Mouse (Mus musculus) thymus, postnatal 36 days (tissue): ENCODE results near the gene Tprgl.
A peak's percentile ranks its signal among the peaks of the same experiment; 100 is the strongest.

Experiments
- DNase-seq, 2 experiments: peaks; one replicate each; pipeline ENCODE4 v3.0.0; 2022; ENCODE audit warnings: mixed read lengths in 2 of 2

Tprgl gene

DNA sequence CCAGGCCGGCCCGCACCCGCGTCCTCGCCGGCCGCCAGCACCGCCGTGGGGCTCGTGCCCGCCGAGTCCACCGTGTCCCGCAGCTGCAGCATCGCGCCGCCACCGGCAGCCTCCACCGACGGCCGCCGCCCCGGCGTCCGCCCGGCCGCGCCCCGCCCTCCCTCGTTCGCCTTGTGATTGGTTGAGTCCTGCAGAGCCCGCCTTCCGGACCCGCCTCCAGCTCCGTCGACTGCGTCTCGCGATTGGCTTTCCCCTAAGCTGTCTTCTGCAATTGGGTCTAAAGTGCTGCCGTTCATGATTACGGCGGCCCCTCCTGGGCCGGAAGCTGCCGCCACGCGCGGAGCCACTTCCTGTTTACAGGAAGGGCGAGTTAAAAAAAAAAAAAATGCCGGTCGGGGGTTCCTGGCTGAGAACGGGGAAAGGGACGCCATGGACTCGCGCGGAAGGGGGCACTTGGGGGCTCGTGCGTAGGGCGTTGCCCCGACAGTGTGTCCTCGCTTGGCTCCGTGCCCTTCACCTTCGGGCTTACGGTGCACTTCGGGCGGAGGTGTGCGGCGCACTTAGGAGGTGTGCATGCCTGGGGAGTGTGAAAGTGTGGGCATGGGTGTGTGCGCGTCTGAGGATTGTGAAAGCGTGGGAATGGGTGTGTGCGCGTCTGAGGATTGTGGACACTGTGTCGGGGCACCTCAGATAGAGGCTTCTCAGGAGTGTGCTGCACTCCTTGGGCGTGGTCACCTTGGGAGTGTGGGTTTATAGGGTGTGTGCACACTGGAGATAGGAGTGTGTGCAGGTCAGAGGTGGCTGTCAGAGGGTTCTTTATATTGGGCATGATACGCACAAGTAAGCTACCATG, at the start of gene Tprgl:
Tprgl (minus strand) TSS at position 129 of the 853 bp plus-strand sequence.
- peak; percentile 97 to 98 for DNase-seq

DNA sequence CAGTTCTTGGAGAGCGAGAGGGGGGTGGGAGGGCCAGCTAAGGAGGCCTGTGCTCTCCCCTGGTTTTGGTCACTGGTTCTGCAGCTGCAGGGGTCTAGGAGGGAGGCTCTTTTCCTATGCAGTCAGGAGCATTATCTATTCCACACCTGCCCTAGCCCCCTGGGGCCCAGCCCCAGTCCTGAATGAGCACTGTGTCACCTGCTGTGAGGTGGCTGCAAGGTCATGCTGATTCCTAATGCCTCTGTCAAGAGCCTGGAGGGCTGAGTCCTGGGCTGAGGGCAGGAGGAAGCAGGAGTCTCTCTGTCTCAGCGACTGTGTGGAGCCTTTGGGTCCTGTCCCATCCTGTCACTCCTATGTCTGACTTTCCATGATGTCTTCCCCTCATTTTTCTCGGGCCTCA, 49.4 kb upstream of the Tprgl start:
- DNase-seq = no peak

DNA sequence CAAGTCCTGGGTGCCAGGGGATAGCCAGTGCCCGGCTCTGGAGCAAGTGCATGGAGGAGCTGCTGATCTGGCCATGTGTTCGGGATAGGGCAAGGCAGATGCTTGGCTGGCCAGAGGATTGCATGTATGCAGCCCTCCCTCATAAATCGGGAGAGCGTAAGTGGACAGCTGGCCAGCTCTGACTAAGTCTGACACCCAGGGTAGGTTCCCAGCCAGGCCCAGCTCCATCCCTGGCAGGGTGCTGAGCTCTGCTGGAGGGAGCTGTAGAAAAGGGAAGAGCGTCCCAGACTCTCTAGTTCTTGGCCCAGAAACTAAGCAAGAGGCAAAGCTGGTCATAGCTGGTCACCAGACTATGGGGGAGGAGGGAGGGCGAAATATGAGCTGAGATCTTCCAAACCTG, 48.6 kb upstream of the Tprgl start:
- DNase-seq = no peak

DNA sequence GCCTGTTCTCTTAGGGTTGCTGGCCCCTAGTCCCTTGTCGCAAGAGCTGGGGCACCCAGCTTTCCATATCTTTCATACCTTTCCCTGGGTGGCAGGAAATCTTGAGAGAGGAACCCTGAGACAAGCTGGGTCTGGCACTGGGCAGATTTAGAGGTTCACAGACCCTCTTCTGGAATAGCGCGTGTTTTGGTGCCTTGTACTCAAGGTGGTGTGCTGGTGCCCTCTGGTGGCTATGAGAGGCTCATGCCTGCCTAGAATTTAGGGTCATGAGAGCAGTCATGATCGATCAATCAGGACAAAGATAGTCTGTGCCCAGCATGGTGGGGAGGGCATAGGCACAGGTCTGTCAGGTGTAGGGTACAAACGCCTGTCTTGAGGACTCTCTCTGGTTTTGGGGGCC, 46.8 kb upstream of the Tprgl start:
- DNase-seq = peak; percentile 17 to 36

DNA sequence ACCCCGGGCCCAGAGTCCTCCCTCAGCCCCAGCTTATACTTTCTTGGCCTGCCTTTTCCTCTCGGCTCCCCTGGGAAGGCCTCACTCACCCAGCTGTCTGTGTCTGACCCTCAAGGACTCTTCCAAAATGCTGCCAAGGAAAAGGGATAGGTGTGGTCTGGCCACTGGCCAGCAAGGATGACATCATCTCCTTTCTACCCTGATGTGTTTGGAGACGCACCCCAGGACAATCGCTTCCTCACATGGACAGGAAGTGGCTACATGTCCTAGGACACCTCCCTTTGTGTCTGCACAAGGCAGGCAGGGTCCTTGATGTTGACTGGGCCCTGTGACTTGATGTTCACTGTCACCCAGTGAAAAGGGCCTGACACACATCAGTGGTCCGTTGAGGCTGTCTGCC, 44.9 kb upstream of the Tprgl start:
- DNase-seq = no peak

DNA sequence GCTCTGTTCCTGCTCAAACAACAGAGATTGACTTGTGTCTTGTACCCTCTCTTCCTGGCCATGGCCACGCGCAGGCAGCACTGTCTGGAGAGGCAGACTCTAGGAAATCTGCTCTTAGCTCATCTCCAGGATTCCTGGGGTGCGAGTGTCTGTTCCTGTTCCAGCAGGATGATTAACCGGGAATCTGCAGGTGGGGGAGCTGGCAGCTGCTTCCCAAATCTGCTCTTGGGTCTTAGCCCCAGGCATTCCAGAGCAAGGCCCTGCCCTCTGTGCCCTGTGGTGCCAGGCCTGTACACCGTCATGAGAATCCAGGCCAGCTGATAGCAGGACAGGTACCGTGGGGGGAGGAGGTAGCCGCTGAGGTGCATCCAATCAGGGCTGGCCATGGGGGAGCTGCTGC, 44.1 kb upstream of the Tprgl start:
- DNase-seq = no peak

DNA sequence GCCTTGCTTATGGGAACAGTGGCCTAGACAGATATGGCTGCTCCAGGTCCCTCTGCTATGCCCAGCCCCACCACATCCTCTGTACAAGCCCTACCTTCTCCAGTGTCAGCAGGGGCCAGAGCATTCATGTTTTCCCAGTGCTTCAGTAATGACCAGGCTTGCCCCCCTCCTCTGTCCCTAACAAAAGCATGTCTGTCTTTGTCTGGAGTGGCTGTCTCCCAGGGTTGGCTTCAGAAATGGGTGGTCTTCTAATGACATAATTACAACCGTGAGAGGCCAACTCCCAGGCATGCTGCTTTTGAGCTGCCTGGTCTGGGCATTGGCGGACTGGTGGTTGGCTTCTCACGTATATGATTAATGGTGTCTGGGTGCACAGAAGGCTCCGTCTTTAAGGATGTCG, 41.0 kb upstream of the Tprgl start:
- DNase-seq = no peak

DNA sequence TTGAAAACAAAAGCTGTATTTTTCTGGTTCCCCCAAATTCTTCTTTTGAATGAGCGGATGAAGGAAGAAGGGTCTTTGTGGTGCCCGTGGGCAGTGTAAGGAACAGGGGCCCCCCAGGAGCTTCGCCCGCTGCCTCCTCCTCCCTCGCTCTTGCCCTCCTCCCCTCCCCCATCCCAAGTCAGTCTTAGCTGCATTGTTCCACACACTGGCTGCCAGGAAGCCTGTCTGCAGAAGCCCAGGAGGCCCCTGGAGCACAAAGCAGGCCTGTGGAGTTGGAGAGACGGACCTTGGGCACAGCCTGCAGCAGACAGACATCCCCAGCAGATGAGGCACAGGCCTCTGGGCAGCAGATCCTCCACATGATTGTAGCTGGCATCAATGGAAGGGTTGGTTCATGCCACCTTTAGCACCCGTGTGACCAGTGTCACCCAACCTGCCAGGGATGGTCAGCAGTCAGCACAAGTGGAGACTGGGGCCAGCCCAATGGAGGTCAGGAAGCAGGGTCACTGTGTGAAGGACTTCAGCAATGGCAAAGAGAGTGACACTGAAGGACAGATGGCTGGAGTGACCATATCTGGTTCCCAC, 38.0 kb upstream of the Tprgl start:
- no peak for DNase-seq

DNA sequence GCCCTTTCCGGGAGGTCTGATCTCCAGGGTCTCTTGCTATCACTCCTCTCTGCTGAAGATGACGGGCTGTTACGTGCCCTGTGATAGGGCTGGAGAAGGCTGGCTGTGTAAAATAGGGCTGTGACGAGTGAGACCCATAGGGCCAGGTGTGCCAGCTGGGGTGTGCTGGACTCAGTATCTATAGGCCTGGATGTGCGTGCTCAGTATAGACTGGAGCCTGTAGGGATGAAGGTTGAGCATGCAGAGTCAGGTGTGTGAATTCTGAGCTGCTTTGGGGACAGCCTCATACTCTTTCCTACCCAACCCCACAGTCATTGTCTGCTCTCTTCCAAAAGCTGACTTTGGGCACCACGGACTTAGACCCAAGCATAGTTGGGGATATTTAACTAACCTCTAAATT, 37.5 kb upstream of the Tprgl start:
- no peak for DNase-seq

DNA sequence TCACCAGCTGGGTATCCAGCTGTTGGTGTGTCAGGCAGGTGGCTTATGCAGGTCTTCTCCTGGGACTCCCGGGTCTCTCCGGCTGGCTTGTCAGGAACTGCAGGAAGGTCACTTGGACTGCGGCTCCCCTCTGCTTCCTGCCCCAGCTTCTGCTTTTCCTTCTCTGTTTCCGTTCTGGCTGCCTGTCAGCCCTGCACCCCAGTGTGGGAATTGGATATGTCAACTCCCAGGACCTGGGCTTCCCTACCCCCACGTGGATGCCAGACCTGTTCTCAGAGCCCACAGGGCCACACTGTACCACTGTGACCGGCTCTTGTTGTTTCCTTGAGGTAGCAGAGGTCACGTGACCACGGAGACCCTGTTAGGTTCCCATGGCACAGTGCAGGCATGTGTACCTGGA, 28.5 kb upstream of the Tprgl start:
- no peak for DNase-seq

DNA sequence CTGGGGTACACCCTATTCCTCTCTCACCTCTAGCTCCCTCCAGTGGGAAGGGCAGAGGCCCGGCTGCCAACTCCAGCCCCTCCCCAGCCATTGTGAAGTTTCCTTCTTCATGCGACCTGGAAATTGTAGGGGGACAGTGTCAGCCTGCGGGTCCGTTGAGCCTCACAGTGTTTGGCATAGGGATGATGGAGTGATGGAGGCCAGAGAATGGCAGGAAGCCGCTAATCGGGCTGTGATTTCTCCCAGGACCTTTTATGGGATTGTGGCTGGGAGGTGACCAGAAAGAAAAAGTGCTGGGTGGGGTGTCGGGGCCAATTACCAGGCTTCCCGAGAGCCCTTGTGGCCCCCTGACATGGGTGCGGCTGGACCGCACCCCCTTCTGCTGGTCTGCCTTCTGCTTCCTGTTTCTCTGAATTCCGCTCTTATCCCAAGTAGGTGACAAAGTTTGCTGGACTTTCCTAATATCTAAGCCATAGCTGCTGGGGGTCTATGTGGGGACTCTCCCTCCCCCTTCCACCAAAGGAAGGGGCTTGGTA, 25.6 kb upstream of the Tprgl start:
- no peak for DNase-seq

DNA sequence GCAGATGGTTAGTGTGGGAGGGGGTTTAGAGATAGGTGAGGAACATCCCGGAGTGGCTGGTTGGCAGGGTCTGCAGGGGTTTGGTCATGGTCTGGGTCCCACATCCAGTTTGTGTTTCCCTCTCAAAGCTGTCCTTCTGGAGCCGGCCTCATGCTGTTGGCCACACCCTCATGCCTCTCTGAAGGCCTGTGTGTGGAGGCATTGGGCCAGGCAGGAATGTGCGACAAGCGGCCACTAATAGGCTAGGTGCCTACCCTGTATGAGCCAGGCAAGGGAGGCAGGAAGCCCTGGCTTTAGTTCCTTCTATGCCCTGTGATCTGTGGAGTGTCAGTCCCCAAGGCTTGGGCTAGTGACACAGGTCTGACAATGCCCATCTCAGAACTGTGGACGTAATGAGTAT, 24.5 kb upstream of the Tprgl start:
- DNase-seq = no peak

DNA sequence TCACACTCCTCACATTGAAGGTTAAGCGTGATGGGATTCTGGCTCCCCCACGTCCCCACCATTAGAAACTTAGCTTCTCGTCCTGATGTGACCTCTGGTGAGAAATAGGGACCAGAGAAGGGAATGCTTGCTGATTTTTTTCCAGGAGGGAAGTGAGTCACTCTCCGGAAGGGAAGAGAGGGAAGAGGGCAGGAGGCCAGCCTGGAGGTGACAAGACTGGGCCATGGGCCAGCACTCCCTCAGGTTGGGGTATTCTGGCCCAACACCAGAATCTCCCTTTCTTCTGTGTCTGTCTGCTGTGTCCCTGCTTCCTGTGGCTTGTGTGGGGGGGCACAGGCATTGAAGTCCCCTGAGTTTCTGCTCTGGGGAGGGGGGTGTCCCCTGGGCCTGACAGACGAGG, 23.1 kb upstream of the Tprgl start:
- DNase-seq = no peak

DNA sequence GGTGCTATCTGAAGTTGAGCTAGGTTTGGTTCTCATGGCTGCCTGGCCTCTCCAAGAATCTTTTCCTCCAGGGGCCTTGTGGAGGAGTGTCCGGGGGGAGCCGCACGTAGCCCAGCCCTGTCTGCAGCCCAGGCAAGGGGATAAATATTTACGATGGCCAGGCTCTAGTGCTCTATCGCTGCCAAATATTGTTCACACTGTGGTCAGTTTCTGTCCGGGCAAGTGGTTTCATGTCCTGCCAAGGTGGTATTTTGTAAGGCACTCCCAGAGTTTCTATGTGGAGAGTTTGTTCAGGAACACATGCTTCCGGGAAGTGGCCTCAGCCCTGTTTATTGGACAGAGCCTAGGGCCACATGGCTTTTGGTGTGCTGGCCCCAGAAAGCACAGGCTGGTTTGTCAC, 20.5 kb upstream of the Tprgl start:
- no peak for DNase-seq

DNA sequence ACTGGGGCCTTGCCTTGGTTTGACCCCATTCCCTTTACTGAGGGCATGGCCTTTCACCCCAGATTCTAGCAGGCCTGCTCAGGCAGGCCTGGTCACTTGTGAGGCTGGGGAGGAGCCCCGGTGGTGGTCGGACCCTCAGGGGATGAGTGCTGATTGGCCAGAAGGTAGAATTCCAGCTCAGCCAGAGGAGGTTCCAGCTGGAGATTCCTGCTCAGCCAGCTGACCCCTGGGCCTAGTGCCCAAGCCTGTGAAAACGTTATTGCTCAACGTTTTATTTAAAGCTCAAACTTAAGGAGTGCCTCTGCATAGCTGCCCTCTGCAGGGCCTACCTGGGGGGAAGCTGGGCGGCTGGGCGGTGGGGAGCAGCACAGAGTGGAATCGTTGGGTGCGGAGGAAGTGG, 16.8 kb upstream of the Tprgl start:
- no peak for DNase-seq

DNA sequence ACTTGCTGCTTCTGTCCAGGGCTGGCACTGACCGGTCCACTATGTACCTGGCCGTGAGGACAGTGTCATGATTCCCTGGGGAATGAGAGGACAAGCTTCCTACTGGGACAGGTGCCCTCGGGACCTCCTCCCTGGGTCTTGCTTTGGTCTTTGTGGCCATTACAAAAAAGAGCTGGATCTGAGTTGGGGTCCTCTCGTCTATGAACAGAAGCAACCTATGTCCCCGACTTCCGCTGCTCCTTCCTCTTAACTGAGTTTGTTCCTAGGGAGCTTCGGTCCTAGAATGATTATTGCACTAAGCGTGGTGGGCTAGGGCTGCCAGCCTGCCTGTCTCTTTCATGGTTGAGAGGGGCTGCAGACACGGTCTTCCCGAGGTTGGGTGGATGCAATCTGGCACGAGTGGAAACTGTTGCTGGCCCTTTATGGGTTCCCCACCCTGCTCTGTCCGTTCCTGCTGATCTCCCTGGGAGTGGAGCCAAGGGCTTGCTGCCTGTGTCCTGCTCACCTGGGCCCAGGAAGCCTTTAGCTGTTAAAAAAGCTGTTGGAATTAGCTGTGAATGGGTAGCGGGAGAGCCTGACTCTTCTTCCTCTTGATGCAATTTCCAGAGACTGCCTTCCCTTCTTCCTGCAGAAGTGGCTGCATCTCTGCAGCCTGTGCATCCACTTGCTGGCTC, 11.6 kb upstream of the Tprgl start:
- no peak for DNase-seq

DNA sequence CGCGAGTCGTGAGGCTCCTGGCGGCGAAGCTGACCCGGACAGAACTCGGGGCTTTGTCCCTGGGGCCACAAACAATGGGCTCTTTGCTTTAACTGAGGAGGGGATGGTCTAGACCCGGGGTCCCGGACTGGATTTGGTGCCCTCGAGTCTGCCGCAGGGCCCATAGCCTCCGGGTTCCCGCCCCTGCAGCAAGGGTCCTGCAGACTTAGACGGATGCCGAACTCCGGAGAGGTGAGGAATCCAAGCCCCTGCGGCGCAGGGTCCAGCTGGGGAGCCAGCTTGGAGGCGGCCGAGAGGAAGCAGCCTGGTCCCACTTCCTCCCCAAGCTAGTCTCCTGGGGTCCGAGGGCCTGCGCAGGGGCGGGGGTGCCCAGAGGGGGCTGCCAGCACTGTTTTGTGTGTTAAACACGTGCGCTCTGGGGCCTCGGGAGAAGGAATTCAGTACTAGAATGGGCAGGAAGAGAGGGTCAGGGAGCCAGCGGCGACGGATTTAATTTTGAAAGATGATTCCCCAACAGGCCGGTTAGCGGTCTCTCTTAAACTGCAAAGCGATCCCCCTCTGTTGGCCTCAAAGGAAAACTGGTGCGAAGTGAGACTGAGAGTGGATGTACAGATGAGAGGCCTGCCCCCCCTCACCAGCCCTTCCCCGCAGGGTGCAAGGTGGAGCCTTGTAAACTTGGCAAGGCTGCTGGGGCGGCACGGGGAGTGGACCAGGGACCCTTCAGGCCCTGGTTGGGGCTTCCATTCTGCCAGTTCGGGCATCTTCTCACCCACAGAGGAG, 10.9 kb upstream of the Tprgl start:
- no peak for DNase-seq

DNA sequence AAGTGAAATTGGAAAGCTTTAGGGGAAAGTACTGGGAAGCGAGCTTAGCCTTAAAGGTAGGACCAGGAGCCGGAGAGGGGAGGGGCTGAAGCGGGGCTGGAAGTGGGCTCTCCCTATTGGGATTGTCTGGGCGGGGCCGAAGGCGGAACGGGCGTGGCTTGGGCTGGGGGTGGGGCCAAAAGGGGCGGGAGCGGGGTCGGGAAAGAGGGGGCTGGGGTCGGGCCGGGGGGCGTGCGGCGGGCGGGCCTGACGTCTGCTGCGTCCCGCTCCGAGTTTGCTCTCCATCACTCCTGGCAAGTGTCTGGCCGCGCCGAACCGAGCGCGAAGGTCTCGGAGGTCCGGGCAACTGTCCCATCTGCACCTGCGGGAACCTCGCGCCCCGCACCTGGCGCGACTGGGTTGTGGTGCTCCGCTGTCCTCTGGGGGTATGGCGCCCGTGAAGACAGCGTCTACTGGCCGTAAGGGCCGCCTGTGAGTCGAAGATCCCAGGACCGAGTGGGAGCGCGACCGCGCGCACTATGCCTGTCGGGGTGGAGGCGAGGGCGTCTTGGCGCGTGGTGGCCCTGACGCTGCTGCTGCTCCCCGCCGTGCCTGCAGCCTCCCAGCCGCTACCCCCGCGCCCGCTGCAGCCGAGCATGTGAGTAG, 10.2 kb upstream of the Tprgl start, which contains the start of gene Megf6:
Megf6 (plus strand) TSS at position 225 of the 645 bp plus-strand sequence.
- DNase-seq = no peak

DNA sequence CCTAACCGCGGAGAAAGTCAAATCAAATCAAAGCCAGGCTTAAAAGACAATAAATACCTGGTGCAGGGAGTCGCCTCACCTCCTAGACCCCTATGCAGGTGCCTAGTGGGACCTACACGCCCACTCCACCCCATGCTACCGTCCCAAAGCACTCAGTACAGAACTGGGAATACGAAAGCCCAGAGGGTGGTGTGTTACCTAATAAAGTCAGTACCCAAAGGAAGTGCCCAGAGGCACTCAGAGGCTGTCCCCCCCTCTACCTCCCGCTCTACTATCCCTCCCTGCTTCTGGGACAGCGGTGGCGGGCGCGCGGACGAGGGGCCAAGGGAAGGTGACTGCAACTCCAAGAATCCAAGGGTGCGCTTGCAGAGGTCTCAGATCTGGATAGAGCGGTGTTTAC, 9.6 kb upstream of the Tprgl start:
- DNase-seq = no peak

DNA sequence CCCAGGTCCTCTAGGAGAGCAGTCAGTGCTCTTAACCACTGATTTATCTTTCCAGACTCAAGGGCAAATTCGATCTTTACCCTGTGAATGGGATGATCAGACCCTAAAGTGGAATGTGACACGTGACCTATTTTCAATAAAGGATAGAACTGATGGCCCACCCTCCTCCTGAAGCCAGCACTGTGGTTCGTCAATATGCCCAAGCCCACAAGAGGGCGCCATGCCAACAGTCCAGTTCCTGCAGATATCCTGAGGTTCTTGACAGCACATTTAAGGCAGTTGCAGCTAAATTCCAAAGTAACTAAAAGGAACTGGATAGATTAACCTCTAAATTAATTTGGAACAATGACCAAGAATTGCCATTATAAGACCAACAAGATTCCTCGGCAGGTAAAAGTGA, 6.6 kb upstream of the Tprgl start:
- DNase-seq = peak; percentile 40

DNA sequence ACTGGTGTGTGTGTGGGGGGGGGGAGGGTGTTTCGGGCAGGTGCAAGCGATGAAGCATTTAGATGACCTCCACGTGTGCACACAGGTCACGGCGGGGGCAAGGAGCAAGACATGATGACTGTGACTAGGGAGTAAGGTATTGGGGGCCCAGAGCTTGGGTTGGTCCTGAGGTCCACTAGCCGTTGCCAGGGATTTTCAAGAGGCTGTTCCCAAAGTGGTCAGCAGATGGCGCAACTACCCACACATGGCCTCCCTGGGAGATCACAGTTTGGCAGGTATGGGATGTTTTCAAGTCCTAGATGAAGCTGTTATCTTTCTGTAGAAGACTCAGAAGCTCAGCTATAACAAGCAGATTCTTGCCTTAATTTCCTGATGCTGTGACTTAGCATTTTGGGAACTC, 2.8 kb upstream of the Tprgl start:
- DNase-seq = peak; percentile 45 to 63

DNA sequence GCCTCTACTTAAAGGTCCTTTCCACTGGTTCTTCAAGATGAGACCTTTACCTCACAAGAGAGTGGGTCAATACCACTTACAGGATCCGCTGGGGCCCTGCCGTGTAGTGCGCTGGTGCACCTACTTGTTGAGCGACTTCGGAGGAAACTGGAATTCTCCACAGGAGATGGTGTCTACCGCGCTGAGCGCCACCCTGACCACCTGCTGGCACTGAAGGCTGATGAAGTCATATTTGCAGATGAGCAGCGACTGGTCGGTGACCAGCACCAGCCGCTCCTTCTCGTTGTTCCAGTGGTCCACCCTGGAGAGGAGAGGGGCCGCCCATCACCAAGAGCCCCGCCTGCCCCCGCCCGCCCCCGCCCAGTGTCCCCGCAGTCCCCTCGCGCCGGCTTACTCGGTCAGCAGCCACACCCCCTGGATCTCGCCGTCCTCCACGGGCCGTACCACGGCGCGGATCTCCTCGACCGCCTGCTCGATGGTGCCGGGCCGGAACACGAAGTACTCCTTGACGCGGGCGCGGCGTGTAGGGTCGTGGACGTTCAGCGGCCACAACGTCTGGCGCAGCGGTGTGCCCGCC, 417 bp downstream of the Tprgl start:
- DNase-seq = peak in 1 of 2 experiments; percentile 34
